Mouse (Mus musculus): Measurements from ENCODE around the gene Ncaph2. TPM values are rescaled to one million over a fixed set of nuclear protein-coding genes. Genes with fewer than 3 reads are reported as not detected.

The Ncaph2 gene
- 140 and 142 TPM in 2 replicates for polyA plus RNA-seq (2012; ENCODE audit: insufficient read depth, insufficient read length, missing spikeins)

DNA sequence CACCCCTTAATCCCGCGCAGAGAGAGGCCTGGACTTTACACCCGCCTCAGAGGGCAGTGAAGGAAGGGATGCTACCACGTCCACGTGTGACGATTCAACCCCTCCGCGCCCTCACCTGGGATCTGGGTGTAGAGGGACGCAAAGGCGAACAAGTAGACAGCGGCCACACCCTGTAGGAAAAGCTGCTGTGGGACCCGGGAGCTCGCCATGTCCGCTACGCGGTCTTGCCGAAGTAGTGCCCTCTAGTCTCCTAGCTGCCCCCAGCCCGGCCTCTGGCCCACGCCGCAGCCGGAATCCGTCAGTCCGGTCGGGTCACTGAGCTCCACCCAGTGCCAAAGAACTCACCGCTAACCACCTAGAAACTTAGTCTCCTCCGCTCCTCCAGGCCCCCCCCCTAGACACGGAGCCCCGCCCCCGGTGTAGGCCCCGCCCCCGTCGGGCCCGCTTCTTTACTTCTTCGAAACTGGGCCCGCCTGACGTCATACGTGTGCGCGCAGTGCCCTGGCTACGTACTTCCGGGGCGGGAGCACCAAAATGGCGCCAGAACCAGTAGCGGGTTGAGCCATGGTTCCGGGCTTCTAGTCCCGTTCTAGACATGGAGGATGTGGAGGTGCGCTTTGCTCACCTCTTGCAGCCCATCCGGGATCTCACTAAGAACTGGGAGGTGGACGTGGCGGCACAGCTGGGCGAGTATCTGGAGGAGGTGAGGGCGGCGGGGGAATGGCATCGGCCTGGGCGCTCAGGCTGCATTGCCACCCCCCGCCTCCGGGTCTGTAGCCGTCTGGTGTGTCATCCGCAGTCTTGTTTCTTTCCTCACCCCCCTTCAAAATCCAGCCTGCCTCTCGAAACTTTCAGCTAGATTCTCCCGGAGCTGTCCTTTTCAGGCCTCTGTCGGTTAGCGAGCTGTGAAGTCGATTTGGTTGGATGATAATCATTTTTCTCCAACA is at the start of gene Ncaph2, which contains the start of gene Lmf2:
Gene Ncaph2, plus strand, starts transcription at position 479 of the 947 bp plus-strand sequence.
Gene Lmf2, minus strand, starts transcription at position 419 of the 947 bp plus-strand sequence.
- H3K27ac ChIP-seq (ENCODE audit: insufficient read depth, low read depth, low read length), result peak within 1 kb of the TSS; percentile 66
- H3K4me3 ChIP-seq (ENCODE audit: insufficient read depth, low read length), result peak within 1 kb of the TSS; percentile 93
- peaks cover 25% of the 10 kb centered on the region for H3K4me1 ChIP-seq (ENCODE audit: control insufficient read depth, insufficient read depth, low read length)
- TF ChIP-seq POLR2A (IDR thresholded peaks at IDR 0.05; ENCODE audit: borderline replicate concordance, low read depth, low read length) (peak; percentile 45; the same call in 1 of the 2 replicates), CTCF (IDR thresholded peaks at IDR 0.05; ENCODE audit: low read depth, low read length) (no peak)

DNA sequence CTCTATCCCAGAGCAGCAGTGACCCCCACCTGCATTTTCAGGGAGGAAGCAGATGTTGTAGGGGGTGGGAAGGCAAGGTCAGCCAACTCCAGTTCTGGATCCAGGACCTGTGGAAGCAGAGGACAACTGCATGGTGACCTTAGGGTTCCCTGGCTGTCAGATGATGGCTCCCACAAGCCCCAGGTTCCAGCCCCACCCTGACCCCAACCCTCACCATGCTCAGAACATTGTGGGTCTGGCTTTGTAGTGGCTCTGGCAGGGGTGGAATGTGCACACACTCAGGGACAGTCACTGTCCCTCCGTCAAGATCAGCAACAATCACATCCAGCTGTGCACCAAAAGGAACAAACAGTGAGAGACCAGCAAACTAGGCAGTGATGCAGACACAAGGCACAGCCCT is 49.6 kb upstream of the Ncaph2 start:
- Histone ChIP-seq H3K4me3 (ENCODE audit: insufficient read depth, low read length) (no peak overlapping the region), H3K27ac (ENCODE audit: insufficient read depth, low read depth, low read length) (no peak overlapping the region), H3K4me1 (ENCODE audit: control insufficient read depth, insufficient read depth, low read length) (peaks cover 36% of the 10 kb centered on the region)
- TF ChIP-seq POLR2A (IDR thresholded peaks at IDR 0.05; ENCODE audit: borderline replicate concordance, low read depth, low read length) (no peak), CTCF (IDR thresholded peaks at IDR 0.05; ENCODE audit: low read depth, low read length) (no peak)

DNA sequence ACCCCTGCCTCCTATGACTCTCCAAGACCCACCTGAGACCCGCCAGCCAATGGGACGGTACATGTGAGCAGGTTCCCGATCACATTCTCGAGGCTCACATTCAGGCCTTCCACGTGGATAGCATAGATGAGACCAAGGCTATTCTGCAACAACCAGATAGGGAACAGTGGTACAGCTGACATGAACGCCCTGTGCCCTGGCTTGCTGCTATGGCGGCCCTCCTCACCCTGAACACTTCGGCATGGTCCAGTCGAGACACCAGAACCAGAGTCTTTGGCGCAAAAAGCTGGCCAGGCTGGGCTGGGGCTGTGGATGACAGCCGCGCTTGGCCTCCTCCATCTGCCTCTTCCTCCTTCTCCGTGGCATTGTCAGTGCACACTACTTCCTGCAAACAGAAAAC is 48.1 kb upstream of the Ncaph2 start:
- Histone ChIP-seq H3K27ac (ENCODE audit: insufficient read depth, low read depth, low read length) (no peak overlapping the region), H3K4me3 (ENCODE audit: insufficient read depth, low read length) (no peak overlapping the region), H3K4me1 (ENCODE audit: control insufficient read depth, insufficient read depth, low read length) (peaks cover 45% of the 10 kb centered on the region)
- TF ChIP-seq CTCF (IDR thresholded peaks at IDR 0.05; ENCODE audit: low read depth, low read length) (no peak), POLR2A (IDR thresholded peaks at IDR 0.05; ENCODE audit: borderline replicate concordance, low read depth, low read length) (no peak)

DNA sequence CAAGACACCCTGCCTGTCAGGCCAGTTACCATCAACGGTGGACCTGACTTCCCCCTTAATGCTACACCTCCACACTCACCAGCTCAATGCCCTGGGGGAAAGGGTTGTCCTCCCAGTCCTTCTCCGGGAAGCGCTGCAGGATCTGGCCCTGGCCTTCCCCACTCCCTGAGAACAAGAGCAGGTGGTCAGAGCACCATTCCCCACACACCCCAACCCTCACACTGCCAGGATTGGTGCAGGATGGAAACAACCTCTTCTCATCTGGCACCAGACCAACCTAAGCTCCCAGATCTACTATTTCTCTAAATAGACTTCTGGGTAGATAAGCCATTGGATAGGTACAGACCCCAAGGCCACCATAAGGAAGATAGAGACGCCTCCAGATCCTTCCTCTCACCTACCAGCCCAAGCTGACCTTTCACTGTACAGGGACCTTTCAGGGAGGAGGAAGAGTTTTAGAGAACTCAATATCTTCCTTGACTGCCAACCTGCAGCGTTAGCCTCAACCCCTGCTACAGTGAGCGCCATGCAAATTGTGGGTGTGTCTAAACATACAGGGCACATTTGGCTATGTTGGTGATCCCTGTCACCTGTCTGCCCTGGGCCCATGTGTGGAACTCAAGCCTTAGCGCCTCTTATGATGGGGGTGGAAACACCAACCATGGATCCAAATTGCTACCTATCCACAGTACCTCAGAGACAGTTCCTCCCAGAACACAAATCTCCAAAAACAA is 46.9 kb upstream of the Ncaph2 start:
- Histone ChIP-seq H3K4me3 (ENCODE audit: insufficient read depth, low read length) (no peak overlapping the region), H3K27ac (ENCODE audit: insufficient read depth, low read depth, low read length) (no peak overlapping the region), H3K4me1 (ENCODE audit: control insufficient read depth, insufficient read depth, low read length) (peaks cover 53% of the 10 kb centered on the region)
- TF ChIP-seq CTCF (IDR thresholded peaks at IDR 0.05; ENCODE audit: low read depth, low read length), result no peak
- no peak for TF ChIP-seq POLR2A (IDR thresholded peaks at IDR 0.05; ENCODE audit: borderline replicate concordance, low read depth, low read length)

DNA sequence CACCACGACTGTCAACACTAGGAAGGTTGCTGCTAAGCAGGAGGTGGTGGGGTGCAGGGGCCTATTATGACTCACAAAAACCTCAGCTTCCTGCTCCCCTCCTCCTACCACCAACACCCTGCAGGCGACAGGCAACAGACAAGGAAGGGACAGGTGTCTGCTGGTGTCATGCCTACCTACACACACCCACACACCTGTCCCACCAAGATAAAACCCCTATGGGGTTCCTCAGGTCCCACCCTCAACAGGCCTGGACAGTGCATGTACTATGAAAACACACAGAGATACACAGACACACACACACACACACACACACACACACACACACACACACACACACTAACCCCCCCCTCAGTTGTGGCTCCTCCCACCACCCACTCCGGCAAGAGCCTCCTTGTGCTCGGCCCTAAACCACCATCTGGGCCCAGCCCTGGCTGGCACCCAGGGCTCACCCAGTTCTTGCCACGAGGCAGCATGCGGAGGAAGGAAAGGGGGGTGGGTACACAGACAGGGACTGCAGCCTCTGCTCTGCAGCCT is 45.5 kb upstream of the Ncaph2 start:
- no peak overlapping the region for H3K27ac ChIP-seq (ENCODE audit: insufficient read depth, low read depth, low read length)
- no peak overlapping the region for H3K4me3 ChIP-seq (ENCODE audit: insufficient read depth, low read length)
- TF ChIP-seq POLR2A (IDR thresholded peaks at IDR 0.05; ENCODE audit: borderline replicate concordance, low read depth, low read length), result no peak
- TF ChIP-seq CTCF (IDR thresholded peaks at IDR 0.05; ENCODE audit: low read depth, low read length), result no peak
- peaks cover 58% of the 10 kb centered on the region for H3K4me1 ChIP-seq (ENCODE audit: control insufficient read depth, insufficient read depth, low read length)

DNA sequence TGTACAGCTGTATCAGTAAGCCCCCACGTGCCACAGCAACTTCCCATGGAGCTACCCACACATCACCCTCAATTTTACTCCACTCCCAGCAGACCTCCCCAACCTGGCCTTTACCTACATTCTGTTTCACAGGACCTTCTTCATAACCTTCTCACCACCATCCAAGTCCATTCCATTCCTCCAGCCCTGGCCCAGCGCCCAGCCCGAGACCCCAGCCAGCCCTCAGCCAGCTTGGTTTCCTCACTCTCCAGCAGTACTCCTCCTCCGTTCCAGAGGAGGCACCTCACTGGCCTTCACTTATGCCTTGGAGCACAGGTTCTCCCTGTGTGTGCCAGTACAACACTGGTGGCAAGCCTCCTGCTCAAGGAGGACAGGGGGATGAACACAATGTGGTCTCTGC is 42.2 kb upstream of the Ncaph2 start:
- Histone ChIP-seq H3K4me1 (ENCODE audit: control insufficient read depth, insufficient read depth, low read length) (peaks cover 50% of the 10 kb centered on the region), H3K4me3 (ENCODE audit: insufficient read depth, low read length) (no peak overlapping the region), H3K27ac (ENCODE audit: insufficient read depth, low read depth, low read length) (no peak overlapping the region)
- TF ChIP-seq POLR2A (IDR thresholded peaks at IDR 0.05; ENCODE audit: borderline replicate concordance, low read depth, low read length) (no peak), CTCF (IDR thresholded peaks at IDR 0.05; ENCODE audit: low read depth, low read length) (no peak)

DNA sequence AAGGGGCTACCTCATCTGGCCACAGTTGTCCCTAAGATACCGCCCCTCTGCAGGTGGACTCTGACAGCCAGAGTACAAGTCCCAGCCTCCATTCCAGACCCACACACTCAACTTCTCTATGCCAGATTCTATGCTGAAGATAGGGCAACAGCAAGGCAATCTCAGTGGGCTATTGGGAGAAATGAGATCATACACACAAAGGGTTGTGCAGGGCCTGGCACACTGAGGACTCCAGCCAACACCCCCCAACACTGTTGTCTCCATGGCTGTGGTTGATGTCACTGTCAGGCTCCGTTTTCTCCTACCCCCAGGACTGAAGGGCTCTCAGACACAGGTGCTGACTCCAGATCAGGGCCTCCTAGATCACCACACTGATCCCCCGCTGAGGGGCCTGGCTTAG is 41.4 kb upstream of the Ncaph2 start:
- TF ChIP-seq POLR2A (IDR thresholded peaks at IDR 0.05; ENCODE audit: borderline replicate concordance, low read depth, low read length) (no peak), CTCF (IDR thresholded peaks at IDR 0.05; ENCODE audit: low read depth, low read length) (no peak)
- no peak overlapping the region for H3K27ac ChIP-seq (ENCODE audit: insufficient read depth, low read depth, low read length)
- H3K4me1 ChIP-seq (ENCODE audit: control insufficient read depth, insufficient read depth, low read length), result peaks cover 42% of the 10 kb centered on the region
- H3K4me3 ChIP-seq (ENCODE audit: insufficient read depth, low read length), result peak overlapping the region; percentile 94

DNA sequence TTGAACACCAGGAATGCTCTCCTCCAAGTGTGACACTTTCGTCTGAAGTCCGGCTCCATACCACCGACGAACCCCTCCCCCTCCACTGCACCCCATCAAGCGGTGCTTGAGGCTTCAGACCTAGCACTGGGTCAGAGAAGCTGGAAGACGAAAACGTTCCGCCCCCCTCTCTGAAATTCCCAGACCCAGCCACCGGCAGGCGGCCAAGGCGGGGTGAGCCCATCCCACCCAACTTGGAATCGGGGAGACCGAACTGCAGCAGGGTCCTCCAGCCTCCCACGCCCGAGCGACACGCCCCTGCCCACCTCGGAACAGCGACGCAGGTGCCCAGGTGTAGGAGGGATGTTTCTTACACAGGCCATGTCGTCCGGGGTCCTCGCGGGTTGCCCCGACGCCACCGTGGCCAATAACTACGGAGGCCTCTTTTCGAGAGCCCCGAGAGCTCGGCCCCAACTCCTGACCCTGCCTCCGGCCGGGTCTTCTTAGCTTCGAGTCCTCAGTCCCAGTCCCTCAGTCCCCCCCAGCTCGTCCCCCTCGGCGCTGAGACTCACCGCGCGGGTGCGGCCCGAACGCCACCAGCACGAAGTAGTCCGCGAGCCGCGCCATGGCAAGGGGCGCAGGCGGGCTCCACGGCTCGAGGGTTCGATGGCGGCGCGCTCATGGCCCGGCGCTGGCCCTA is 40.9 kb upstream of the Ncaph2 start:
- no peak for TF ChIP-seq CTCF (IDR thresholded peaks at IDR 0.05; ENCODE audit: low read depth, low read length)
- no peak for TF ChIP-seq POLR2A (IDR thresholded peaks at IDR 0.05; ENCODE audit: borderline replicate concordance, low read depth, low read length)
- peak overlapping the region; percentile 94 for H3K4me3 ChIP-seq (ENCODE audit: insufficient read depth, low read length)
- peaks cover 37% of the 10 kb centered on the region for H3K4me1 ChIP-seq (ENCODE audit: control insufficient read depth, insufficient read depth, low read length)
- no peak overlapping the region for H3K27ac ChIP-seq (ENCODE audit: insufficient read depth, low read depth, low read length)

DNA sequence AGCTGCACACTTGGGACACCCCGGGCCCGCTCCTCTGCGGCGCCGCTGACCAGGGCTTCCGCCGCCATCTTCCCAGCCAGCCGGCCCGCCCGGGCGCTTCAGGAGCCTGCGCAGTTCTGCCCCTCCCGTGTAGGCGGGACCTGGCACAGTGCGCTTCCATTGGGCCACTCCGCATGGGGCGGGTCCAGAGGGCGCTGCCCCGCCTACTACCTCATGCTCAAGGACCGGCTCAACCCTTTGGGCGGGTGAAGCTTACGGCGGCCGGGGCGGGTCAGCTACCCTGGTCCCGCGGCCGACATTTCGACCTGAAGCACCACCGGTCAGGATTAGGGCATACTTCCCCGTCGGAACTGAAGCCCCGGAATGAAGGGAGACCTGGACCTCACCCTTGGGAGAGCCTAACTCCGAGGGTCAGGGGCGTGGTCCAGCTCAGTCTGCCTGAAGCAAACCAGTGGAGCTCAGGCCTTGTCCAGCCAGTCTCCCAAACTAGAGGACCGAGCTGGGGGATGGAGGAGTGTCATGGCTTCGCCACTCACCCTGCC is 40.3 kb upstream of the Ncaph2 start, which contains the start of gene Sbf1:
Gene Sbf1, minus strand, starts transcription at position 122 of the 542 bp plus-strand sequence.
- Histone ChIP-seq H3K4me1 (ENCODE audit: control insufficient read depth, insufficient read depth, low read length) (peaks cover 31% of the 10 kb centered on the region), H3K4me3 (ENCODE audit: insufficient read depth, low read length) (peak within 1 kb of the TSS; percentile 94), H3K27ac (ENCODE audit: insufficient read depth, low read depth, low read length) (peak within 1 kb of the TSS; percentile 47; the same call in 1 of the 2 replicates)
- TF ChIP-seq POLR2A (IDR thresholded peaks at IDR 0.05; ENCODE audit: borderline replicate concordance, low read depth, low read length) (no peak), CTCF (IDR thresholded peaks at IDR 0.05; ENCODE audit: low read depth, low read length) (no peak)

Data from bone marrow macrophage, adult 2 months (primary cell).